Mouse (Mus musculus): Measurements from ENCODE around the gene Rgl2. TPM values are rescaled to one million over a fixed set of nuclear protein-coding genes. Genes with fewer than 3 reads are reported as not detected.

The Rgl2 gene
- polyA plus RNA-seq, 1 experiment from 2014 or later, result 39.0 TPM

GRCm38 (mm10) chr17:33916847-33917655 is 12.3 kb upstream of the Rgl2 start:
- H3K27ac ChIP-seq (ENCODE audit: low read length), result peak overlapping the region; percentile 43; the same call in 1 of the 2 replicates
- H3K36me3 ChIP-seq (ENCODE audit: insufficient read depth, low read length), result peaks cover 24% of the 10 kb centered on the region; the same call in 1 of the 2 replicates
- TF ChIP-seq CTCF (IDR thresholded peaks at IDR 0.05) (no peak), EP300 (IDR thresholded peaks at IDR 0.05) (no peak)
- no peaks in the 10 kb centered on the region for H3K9me3 ChIP-seq (ENCODE audit: low read length)
- ATAC-seq, result no peak
- 68% methylated on average over 30 of the region's 31 CpGs for WGBS
- no peak overlapping the region for H3K9ac ChIP-seq (replicated peaks; ENCODE audit: low read depth)
- peaks cover 11% of the 10 kb centered on the region; the same call in 1 of the 2 replicates for H3K4me1 ChIP-seq (ENCODE audit: insufficient read depth, low read depth, low read length)
- H3K4me3 ChIP-seq (ENCODE audit: low read depth, low read length), result peak overlapping the region; percentile 63; the same call in 1 of the 2 replicates
- peak overlapping the region; percentile 65 for H3K4me2 ChIP-seq (replicated peaks; ENCODE audit: low read depth, low read length)
- DNase-seq (ENCODE audit: low spot score), result no peak
- H3K27me3 ChIP-seq (replicated peaks; ENCODE audit: insufficient read depth, low read length), result no peaks in the 10 kb centered on the region

GRCm38 (mm10) chr17:33917656-33918292 is 11.6 kb upstream of the Rgl2 start:
- DNase-seq (ENCODE audit: low spot score) (no peak), ATAC-seq (no peak)
- Histone ChIP-seq H3K27ac (ENCODE audit: low read length) (no peak overlapping the region), H3K9me3 (ENCODE audit: low read length) (no peaks in the 10 kb centered on the region), H3K4me3 (ENCODE audit: low read depth, low read length) (no peak overlapping the region), H3K9ac (replicated peaks; ENCODE audit: low read depth) (no peak overlapping the region), H3K4me1 (ENCODE audit: insufficient read depth, low read depth, low read length) (peaks cover 11% of the 10 kb centered on the region; the same call in 1 of the 2 replicates), H3K36me3 (ENCODE audit: insufficient read depth, low read length) (peaks cover 18% of the 10 kb centered on the region; the same call in 1 of the 2 replicates), H3K27me3 (replicated peaks; ENCODE audit: insufficient read depth, low read length) (no peaks in the 10 kb centered on the region), H3K4me2 (replicated peaks; ENCODE audit: low read depth, low read length) (no peak overlapping the region)
- TF ChIP-seq EP300 (IDR thresholded peaks at IDR 0.05) (no peak), CTCF (IDR thresholded peaks at IDR 0.05) (no peak)
- 85% methylated on average over 16 of the region's 18 CpGs for WGBS

- Histone ChIP-seq H3K9ac (replicated peaks; ENCODE audit: low read depth) (peak overlapping the region; percentile 77; the same call in 1 of the 2 replicates), H3K36me3 (ENCODE audit: insufficient read depth, low read length) (peaks cover 13% of the 10 kb centered on the region; the same call in 1 of the 2 replicates), H3K27me3 (replicated peaks; ENCODE audit: insufficient read depth, low read length) (no peaks in the 10 kb centered on the region), H3K27ac (ENCODE audit: low read length) (peak overlapping the region; percentile 91; the same call in 1 of the 2 replicates), H3K4me1 (ENCODE audit: insufficient read depth, low read depth, low read length) (peaks cover 11% of the 10 kb centered on the region; the same call in 1 of the 2 replicates), H3K4me2 (replicated peaks; ENCODE audit: low read depth, low read length) (peak overlapping the region; percentile 98), H3K9me3 (ENCODE audit: low read length) (no peaks in the 10 kb centered on the region), H3K4me3 (ENCODE audit: low read depth, low read length) (peak overlapping the region; percentile 75; the same call in 1 of the 2 replicates)
- 60% methylated on average over 37 of the region's 37 CpGs for WGBS
- DNase-seq (ENCODE audit: low spot score), result peak; percentile 32
- no peak for ATAC-seq
- TF ChIP-seq EP300 (IDR thresholded peaks at IDR 0.05) (no peak; the same call in 1 of the 2 replicates), CTCF (IDR thresholded peaks at IDR 0.05) (no peak)
Observed at GRCm38 (mm10) chr17:33918293-33919203, 10.8 kb upstream of the Rgl2 start.

- peak overlapping the region; percentile 91 for H3K27ac ChIP-seq (ENCODE audit: low read length)
- 1% methylated on average over 52 of the region's 52 CpGs for WGBS
- H3K36me3 ChIP-seq (ENCODE audit: insufficient read depth, low read length), result peaks cover 6% of the 10 kb centered on the region; the same call in 1 of the 2 replicates
- H3K4me3 ChIP-seq (ENCODE audit: low read depth, low read length), result peak overlapping the region; percentile 75
- TF ChIP-seq EP300 (IDR thresholded peaks at IDR 0.05) (no peak), CTCF (IDR thresholded peaks at IDR 0.05) (peak; percentile 63)
- DNase-seq (ENCODE audit: low spot score), result peak; percentile 96
- peaks cover 11% of the 10 kb centered on the region; the same call in 1 of the 2 replicates for H3K4me1 ChIP-seq (ENCODE audit: insufficient read depth, low read depth, low read length)
- no peaks in the 10 kb centered on the region for H3K27me3 ChIP-seq (replicated peaks; ENCODE audit: insufficient read depth, low read length)
- peak overlapping the region; percentile 77 for H3K9ac ChIP-seq (replicated peaks; ENCODE audit: low read depth)
- no peaks in the 10 kb centered on the region for H3K9me3 ChIP-seq (ENCODE audit: low read length)
- peak; percentile 57 for ATAC-seq
- peak overlapping the region; percentile 98 for H3K4me2 ChIP-seq (replicated peaks; ENCODE audit: low read depth, low read length)
Observed at GRCm38 (mm10) chr17:33919351-33920281, 9.7 kb upstream of the Rgl2 start.
